Mouse (Mus musculus) forebrain, postnatal 0 days (tissue): Measurements from ENCODE around the gene Apoa5. TPM values are rescaled to one million over a fixed set of nuclear protein-coding genes. Genes with fewer than 3 reads are reported as not detected.
"Not testable (repeated sequence)": the region's sequence is repeated elsewhere in the genome, so short reads cannot be mapped to it uniquely, and the experiment has no call there.

Experiments used
- ATAC-seq: fragments of 200-750 bp; cut with Nextera tagmentation; 2 replicates; pipeline ENCODE4 v1.8.0; 2017; ENCODE audit warnings: mild to moderate bottlenecking, moderate library complexity
- DNase-seq: peaks from one replicate; pipeline ENCODE4 v3.0.0-alpha.2; 2015
- H3K27ac ChIP-seq: fragments of 300-500 bp; sonication (generic); 2 replicates; pipeline ENCODE4 v1.5.1; 2014; ENCODE audit warnings: low read depth, mild to moderate bottlenecking, antibody characterized with exemption, low read length, moderate library complexity, mixed read lengths
- H3K27me3 ChIP-seq: fragments of 300-500 bp; sonication (generic); 2 replicates; pipeline ENCODE4 v1.6.1; 2014; ENCODE audit warnings: mild to moderate bottlenecking, low read length, mixed read lengths; ENCODE audit not compliant: insufficient read depth
- H3K36me3 ChIP-seq: fragments of 300-500 bp; sonication (generic); 2 replicates; pipeline ENCODE4 v1.6.1; 2014; ENCODE audit warnings: mild to moderate bottlenecking, moderate library complexity; ENCODE audit not compliant: insufficient read depth
- H3K4me1 ChIP-seq: fragments of 300-500 bp; sonication (generic); 2 replicates; pipeline ENCODE4 v1.6.1; 2014; ENCODE audit warnings: antibody characterized with exemption; ENCODE audit not compliant: insufficient read depth
- H3K4me2 ChIP-seq: fragments of 300-500 bp; sonication (generic); 2 replicates; pipeline ENCODE4 v1.6.1; 2014; ENCODE audit warnings: low read depth, mild to moderate bottlenecking, moderate library complexity
- H3K4me3 ChIP-seq: fragments of 300-500 bp; sonication (generic); 2 replicates; pipeline ENCODE4 v1.5.1; 2014; ENCODE audit warnings: low read depth, low read length, mixed read lengths
- H3K9ac ChIP-seq: fragments of 300-500 bp; sonication (generic); 2 replicates; pipeline ENCODE4 v1.6.1; 2014; ENCODE audit warnings: mild to moderate bottlenecking
- H3K9me3 ChIP-seq: fragments of 300-500 bp; sonication (generic); 2 replicates; pipeline ENCODE4 v1.6.1; 2016; ENCODE audit warnings: low read length
- CTCF ChIP-seq: sonication (generic); IDR thresholded peaks from 2 replicates; pipeline ENCODE4 v1.5.1; 2016; ENCODE audit warnings: antibody characterized with exemption, control low read depth, low read depth
- WGBS: fragments of 180-500 bp; shearing (Covaris S2); extraction: QIAGEN DNeasy Blood & Tissue Kit; methylation state at CpG from one replicate; pipeline ENCODE4 v1.1.7; 2014; 5-methylcytosine and 5-hydroxymethylcytosine counted together
- polyA plus RNA-seq: library from polyadenylated mRNA; unstranded; fragments of >200 nt; fragmentation: Nextera tagmentation; extraction: Ambion mirVana; gene quantifications from 2 replicates; pipeline ENCODE4 v1.2.1, GENCODE M21; 2015
- total RNA-seq: library from RNA; depleted of rRNA; stranded (reverse); fragments of >200 nt; gene quantifications from 2 replicates; pipeline ENCODE4 v1.2.3, GENCODE M21; 2014; rRNA removed

The Apoa5 gene
- total and polyA plus RNA-seq, 2 experiments from 2014 or later, result not detected

GRCm38 (mm10) chr9:46316388-46316787 is 48.0 kb downstream of the Apoa5 start:
- H3K4me3 ChIP-seq, result no peak overlapping the region
- H3K4me1 ChIP-seq, result peaks cover 19% of the 10 kb centered on the region
- peak; percentile 61 for DNase-seq
- peak; percentile 71 for ATAC-seq
- H3K27me3 ChIP-seq, result no peaks in the 10 kb centered on the region
- no peaks in the 10 kb centered on the region for H3K9me3 ChIP-seq
- H3K27ac ChIP-seq, result peak overlapping the region; percentile 47
- no peak overlapping the region for H3K4me2 ChIP-seq
- no peak for TF ChIP-seq CTCF
- H3K36me3 ChIP-seq, result no peaks in the 10 kb centered on the region
- no peak overlapping the region for H3K9ac ChIP-seq
- WGBS, result 6% methylated on average over 5 of the region's 5 CpGs

- Histone ChIP-seq H3K27ac (peak overlapping the region; percentile 22; the same call in 1 of the 2 replicates), H3K9me3 (no peaks in the 10 kb centered on the region), H3K4me3 (no peak overlapping the region), H3K9ac (no peak overlapping the region), H3K27me3 (no peaks in the 10 kb centered on the region), H3K4me2 (no peak overlapping the region), H3K4me1 (peaks cover 19% of the 10 kb centered on the region), H3K36me3 (no peaks in the 10 kb centered on the region)
- whole genome bisulfite sequencing, result 13% methylated on average over 8 of the region's 8 CpGs
- peak; percentile 48 for DNase-seq
- no peak for TF ChIP-seq CTCF
- peak; percentile 64 for ATAC-seq
These were observed 48.5 kb downstream of the Apoa5 start for GRCm38 (mm10) chr9:46316909-46317308.

- Histone ChIP-seq H3K27me3 (no peaks in the 10 kb centered on the region), H3K4me2 (no peak overlapping the region), H3K27ac (no peak overlapping the region), H3K4me1 (peaks cover 22% of the 10 kb centered on the region), H3K9ac (no peak overlapping the region), H3K4me3 (no peak overlapping the region), H3K36me3 (no peaks in the 10 kb centered on the region), H3K9me3 (no peaks in the 10 kb centered on the region)
- 98% methylated on average over 3 of the region's 3 CpGs for WGBS
- DNase-seq (no peak), ATAC-seq (no peak)
- TF ChIP-seq CTCF, result peak; percentile 24; the same call in 1 of the 2 replicates
These were observed 49.5 kb downstream of the Apoa5 start for GRCm38 (mm10) chr9:46317957-46318356.

- DNase-seq, H3K9ac ChIP-seq, H3K9me3 ChIP-seq, H3K27ac ChIP-seq, H3K27me3 ChIP-seq, H3K36me3 ChIP-seq, H3K4me3 ChIP-seq, H3K4me2 ChIP-seq, ATAC-seq: not testable (repeated sequence)
- peaks cover 22% of the 10 kb centered on the region for H3K4me1 ChIP-seq
- WGBS, result 89% methylated on average over 6 of the region's 6 CpGs
These were observed 51.5 kb downstream of the Apoa5 start, which contains the start of gene 4931429L15Rik for GRCm38 (mm10) chr9:46319886-46320285. Gene 4931429L15Rik, minus strand, starts transcription at chr9:46319986.

GRCm38 (mm10) chr9:46320461-46320860 is 52.0 kb downstream of the Apoa5 start:
- DNase-seq (no peak), ATAC-seq (no peak)
- Histone ChIP-seq H3K4me1 (peaks cover 18% of the 10 kb centered on the region), H3K4me2 (no peak overlapping the region), H3K9ac (no peak overlapping the region), H3K36me3 (no peaks in the 10 kb centered on the region), H3K4me3 (no peak overlapping the region), H3K9me3 (no peaks in the 10 kb centered on the region), H3K27ac (no peak overlapping the region), H3K27me3 (no peaks in the 10 kb centered on the region)
- no peak for TF ChIP-seq CTCF
- 94% methylated on average over 2 of the region's 2 CpGs for WGBS

Other genes starting within 250 kb of the Apoa5 start
- gene Apoa1, start 40.1 kb upstream of the Apoa5 start, total RNA-seq, result 1.1 and 1.4 TPM in 2 replicates
- 2.3 and 3.0 TPM in 2 replicates for gene Apoa1, start 40.1 kb upstream of the Apoa5 start, polyA plus RNA-seq
- not detected in 2 replicates for gene Apoc3, start 33.0 kb upstream of the Apoa5 start, total RNA-seq
- 0.44 TPM in 1 of 2 replicates, not detected in the other for gene Apoc3, start 33.0 kb upstream of the Apoa5 start, polyA plus RNA-seq
- 0.31 TPM in 1 of 2 replicates, not detected in the other for gene Apoa4, start 27.9 kb upstream of the Apoa5 start, total RNA-seq
- gene Apoa4, start 27.9 kb upstream of the Apoa5 start, polyA plus RNA-seq, result not detected in 2 replicates
- 34.3 and 44.1 TPM in 2 replicates for gene Zpr1, start 4.4 kb downstream of the Apoa5 start, total RNA-seq
- 49.1 and 56.0 TPM in 2 replicates for gene Zpr1, start 4.4 kb downstream of the Apoa5 start, polyA plus RNA-seq
- gene Bud13, start 14.4 kb downstream of the Apoa5 start, total RNA-seq, result 13.5 and 14.7 TPM in 2 replicates
- 11.5 and 12.8 TPM in 2 replicates for gene Bud13, start 14.4 kb downstream of the Apoa5 start, polyA plus RNA-seq
- not detected in 2 replicates for gene 4931429L15Rik, start 51.4 kb downstream of the Apoa5 start, total RNA-seq
- not detected in 2 replicates for gene 4931429L15Rik, start 51.4 kb downstream of the Apoa5 start, polyA plus RNA-seq